14 mouse cellular contexts compared by ENCODE assay signal in the genomic region with DNA sequence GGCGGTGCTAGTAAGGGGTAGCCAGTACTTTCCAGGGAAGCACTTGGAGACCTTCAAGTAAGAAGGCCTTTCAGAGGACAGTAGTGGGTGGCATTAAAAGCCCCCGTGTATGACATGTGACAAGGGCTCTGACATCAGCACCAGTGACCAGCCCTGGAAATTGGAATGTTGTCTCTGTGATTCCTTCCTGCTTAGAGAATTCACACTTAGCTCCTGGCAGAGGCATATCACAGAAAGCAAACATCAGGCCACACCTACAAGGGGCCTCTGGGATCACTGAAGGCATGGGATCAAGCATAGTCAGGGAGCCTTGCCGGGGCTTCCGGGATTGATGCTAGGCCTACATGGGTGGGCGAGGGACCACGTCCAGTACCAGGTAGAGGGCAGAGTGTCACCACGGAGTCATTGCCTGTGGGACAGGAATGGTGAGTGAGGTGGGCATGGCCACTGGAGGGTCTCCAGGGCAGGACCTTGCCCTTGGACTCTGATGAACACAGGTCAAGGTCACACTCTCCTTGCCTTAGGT. TPM values are rescaled to one million over a fixed set of nuclear protein-coding genes. Genes with fewer than 3 reads are reported as not detected.
DNase-seq lines count a peak whose midpoint lies in the region; ATAC-seq and TF ChIP-seq lines count a peak whose summit lies in the region.
"Had no signal": no experiment of that assay in that cellular context is flagged by ENCODE, and none has a peak within 500 bp of the region (broad histone marks: within the 10 kb centered on the region; RNA-seq: fewer than 3 reads in every experiment).

No protein-coding gene starts in this region.

- peaks cover 94% of the 10 kb centered on the region for H3K4me1 ChIP-seq in E14TG2a.4 (replicated peaks; ENCODE audit: low read depth, low read length)
- H3K4me1 ChIP-seq in ES-E14 (ENCODE audit: control insufficient read depth in 2 of 2, insufficient read depth in 2 of 2, low read length in 2 of 2, poor library complexity in 1 of 2): peaks cover 9 to 44% of the 10 kb centered on the region in 2 experiments
- peaks cover 11% of the 10 kb centered on the region for H3K4me1 ChIP-seq in intestine, postnatal 0 days (replicated peaks; ENCODE audit: control insufficient read depth, insufficient read depth, low read length)

- 0 out of 2 replicates have a peak overlapping the region, but pooled peaks have one; percentile 14 for H3K27ac ChIP-seq in ES-E14 (ENCODE audit: insufficient read depth, low read depth, low read length, poor library complexity, severe bottlenecking)
- H3K27ac ChIP-seq in intestine, postnatal 0 days (ENCODE audit: low read depth, low read length): peak overlapping the region; percentile 52; the same call in 1 of the 2 replicates
- H3K27ac ChIP-seq: liver, embryonic 14.5 days; macrophage; midbrain, embryonic 13.5 days had no signal

- H3K36me3 ChIP-seq in E14TG2a.4 (ENCODE audit: insufficient read depth, low read length) (peaks cover 22% of the 10 kb centered on the region), ES-E14 (ENCODE audit: control insufficient read depth, insufficient read depth, low read length, poor library complexity, severe bottlenecking) (no peaks in the 10 kb centered on the region)
- H3K36me3 ChIP-seq in intestine, postnatal 0 days (ENCODE audit: control insufficient read depth, insufficient read depth): no peaks in the 10 kb centered on the region; the same call in 1 of the 2 replicates

- peak overlapping the region; percentile 26; the same call in 1 of the 2 replicates for H3K4me3 ChIP-seq in E14TG2a.4 (replicated peaks; ENCODE audit: low read length)
- no peak overlapping the region for H3K4me3 ChIP-seq in ES-E14 (ENCODE audit: insufficient read depth in 1 of 2, low read depth in 1 of 2, low read length in 2 of 2, poor library complexity in 1 of 2, severe bottlenecking in 1 of 2)
- H3K4me3 ChIP-seq in intestine, postnatal 0 days (ENCODE audit: low read depth, low read length): no peak overlapping the region
- H3K4me3 ChIP-seq: midbrain, embryonic 13.5 days had no signal

- no peak for TF ChIP-seq CTCF in E14TG2a.4 (conservative IDR thresholded peaks at IDR 0.05; ENCODE audit: low read length)
- no peak for TF ChIP-seq CTCF in intestine, postnatal 0 days (IDR thresholded peaks at IDR 0.05; ENCODE audit: low read depth)

- no peaks in the 10 kb centered on the region for H3K9me3 ChIP-seq in E14TG2a.4 (ENCODE audit: low read length)
- no peaks in the 10 kb centered on the region for H3K9me3 ChIP-seq in ES-E14 (ENCODE audit: control insufficient read depth, insufficient read depth, low read depth, low read length)
- no peaks in the 10 kb centered on the region for H3K9me3 ChIP-seq in intestine, postnatal 0 days (ENCODE audit: control insufficient read depth)
- H3K9me3 ChIP-seq: midbrain, embryonic 13.5 days had no signal

- no peaks in the 10 kb centered on the region for H3K27me3 ChIP-seq in E14TG2a.4 (ENCODE audit: insufficient read depth, low read length)
- no peaks in the 10 kb centered on the region for H3K27me3 ChIP-seq in intestine, postnatal 0 days (replicated peaks; ENCODE audit: control insufficient read depth, insufficient read depth, low read length)
- H3K27me3 ChIP-seq: midbrain, embryonic 13.5 days had no signal

- intact Hi-C loops in heart, postnatal 10 days (cut with DNase I): loop anchor here (1.0 kb wide), 1 partner anchor 54 kb away; no protein-coding TSS in a partner anchor

- no peak overlapping the region for H3K4me2 ChIP-seq in intestine, postnatal 0 days (replicated peaks; ENCODE audit: low read depth)
- H3K4me2 ChIP-seq: midbrain, embryonic 13.5 days had no signal

- 0 out of 2 replicates have a peak, but pooled peaks have one; percentile 1 for ATAC-seq in intestine, postnatal 0 days
- no peak for ATAC-seq in inflammation-experienced regulatory T-cells, adult 6 months

- 65% methylated on average over 7 of the region's 7 CpGs for WGBS in intestine, postnatal 0 days

- no peak overlapping the region for H3K9ac ChIP-seq in ES-E14 (ENCODE audit: insufficient read depth, low read depth, low read length, poor library complexity, severe bottlenecking)
- H3K9ac ChIP-seq in intestine, postnatal 0 days (ENCODE audit: low read depth, low read length): no peak overlapping the region
- H3K9ac ChIP-seq: forebrain, postnatal 0 days; liver, embryonic 14.5 days; midbrain, embryonic 13.5 days had no signal

- DNase-seq in heart, postnatal 10 days: peak; percentile 43 to 60
- DNase-seq in heart, adult 18-20 months: no peak
- DNase-seq in ES-E14 (ENCODE audit: low read depth, low spot score): no peak
- no peak for DNase-seq in frontal cortex, postnatal 14 days (ENCODE audit: low spot score in 2 of 2)
- DNase-seq: cerebellum, postnatal 36 days; forebrain, postnatal 0 days; right cerebral cortex, postnatal 14 days; thymus, adult 18-20 months had no signal

- in situ Hi-C loops in ES-E14 (cut with MboI; ENCODE audit: low sequenced_read_pairs in 2 of 2, unreplicated experiment in 2 of 2): no loop called here

TF ChIP-seq in ES-E14, 5 proteins besides CTCF, POLR2A, EP300 and RAD21:
- TF ChIP-seq ZNF384 (IDR thresholded peaks at IDR 0.05; ENCODE audit: low read depth, low read length) (no peak), MAFK (IDR thresholded peaks at IDR 0.05; ENCODE audit: insufficient read depth, low read depth, low read length) (no peak), ZC3H11A (IDR thresholded peaks at IDR 0.05; ENCODE audit: borderline replicate concordance, low read depth, low read length) (no peak), HCFC1 (IDR thresholded peaks at IDR 0.05; ENCODE audit: borderline replicate concordance, insufficient read depth, low read length) (no peak), CHD2 (IDR thresholded peaks at IDR 0.05; ENCODE audit: low read depth, low read length) (no peak)
TF ChIP-seq in ES-E14: peak in this region for 0.

RNA-seq across cellular contexts. Expression of a gene that starts 21.8 kb away (rescaled TPM):
- total RNA-seq in heart, postnatal 10 days (2021): 10 to 100 TPM; 10.6 TPM
- total RNA-seq in heart, adult 18-20 months (2021): 10 to 100 TPM in 1 of 2 experiments, 1 to 10 TPM in 1; 7.5 to 10.3 TPM
- 37.5 and 64.8 TPM in 2 replicates for total RNA-seq in ES-E14 (2012; rRNA removed)
- 16.5 and 17.1 TPM in 2 replicates for polyA plus RNA-seq in intestine, postnatal 0 days (2015; fragmentation: Nextera tagmentation; extraction: Ambion mirVana)
- polyA plus RNA-seq in inflammation-experienced regulatory T-cells, adult 6 months (2017; shearing (Covaris generic)): 10 to 100 TPM; 19.0 to 39.4 (median 23.5) TPM

RNA-seq across cellular contexts. Expression of a gene that starts 31.2 kb away (rescaled TPM):
- total RNA-seq in heart, postnatal 10 days (2021): 1 to 10 TPM; 1.2 to 1.7 TPM
- total RNA-seq in heart, adult 18-20 months (2021): 1 to 10 TPM in 1 of 2 experiments, under 1 TPM in 1; 0.79 to 1.7 TPM
- 1.4 and 1.9 TPM in 2 replicates for total RNA-seq in ES-E14 (2012; rRNA removed)
- polyA plus RNA-seq in intestine, postnatal 0 days (2015; fragmentation: Nextera tagmentation; extraction: Ambion mirVana): 0.54 and 0.66 TPM in 2 replicates
- 1 to 10 TPM in 2 of 3 experiments, under 1 TPM in 1; 0.55 to 4.8 (median 1.3) TPM for polyA plus RNA-seq in inflammation-experienced regulatory T-cells, adult 6 months (2017; shearing (Covaris generic))

Comparison
In these comparisons a context has a peak if more than half of its experiments do, and no peak if none do; other contexts are left out.
1. DNase-seq: peak in heart, postnatal 10 days (2 of 2); none in heart, adult 18-20 months (0 of 2), ES-E14 (single experiment) and frontal cortex, postnatal 14 days (0 of 2).